ENCODE assay signal across 1 mouse cellular context in the genomic region with DNA sequence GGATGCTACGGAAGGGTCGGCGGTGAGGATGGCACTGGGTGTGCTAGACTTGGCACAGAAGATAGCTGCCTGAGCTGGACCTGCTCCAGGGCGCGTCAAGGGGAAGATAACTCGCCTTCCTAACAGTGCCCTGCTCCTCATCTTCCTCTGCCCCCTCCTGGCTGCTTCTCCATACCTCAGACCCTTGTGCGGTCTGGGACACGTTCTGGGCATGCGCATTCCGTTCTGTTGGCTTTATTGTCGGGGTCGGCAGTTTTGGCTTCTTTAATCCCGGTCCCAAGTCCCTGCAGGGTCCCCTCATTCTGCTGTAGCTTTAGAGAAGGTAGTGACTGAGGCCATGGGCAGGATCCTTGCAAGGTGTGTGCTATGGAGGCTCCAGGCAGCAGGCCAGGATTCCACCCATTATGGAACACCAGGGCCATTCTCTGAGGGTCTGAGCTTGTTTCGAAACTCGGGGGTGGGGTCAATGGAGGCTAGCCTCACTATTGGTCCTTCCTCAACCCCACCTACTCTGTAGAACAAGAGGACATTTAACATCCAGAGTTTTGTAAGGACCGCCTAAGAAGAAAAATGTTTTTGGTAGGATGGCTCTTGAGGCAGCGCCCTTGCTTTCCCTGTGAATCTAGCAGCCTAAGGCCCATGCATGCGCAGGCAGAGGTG.
TF ChIP-seq lines count a peak whose summit lies in the region.

No protein-coding gene starts in this region.

TF ChIP-seq in ES-E14, 5 proteins besides CTCF, POLR2A, EP300 and RAD21 (continued from another document):
- TF ChIP-seq ZC3H11A (IDR thresholded peaks at IDR 0.05; ENCODE audit: borderline replicate concordance, low read depth, low read length) (no peak), HCFC1 (IDR thresholded peaks at IDR 0.05; ENCODE audit: borderline replicate concordance, insufficient read depth, low read length) (no peak), ZNF384 (IDR thresholded peaks at IDR 0.05; ENCODE audit: low read depth, low read length) (no peak)
